Mouse (Mus musculus) large intestine, adult 2 months (tissue): Measurements from ENCODE around the gene Zfp428. TPM values are rescaled to one million over a fixed set of nuclear protein-coding genes. Genes with fewer than 3 reads are reported as not detected.

Experiments
- DNase-seq: peaks from one replicate; pipeline ENCODE4 v3.0.0-alpha.2; 2012; ENCODE audit warnings: low read depth, low spot score
- WGBS: fragments of 180-500 bp; shearing (Covaris S2); methylation state at CpG from one replicate; pipeline ENCODE4 v1.1.7; 2018; 5-methylcytosine and 5-hydroxymethylcytosine counted together
- polyA plus RNA-seq: library from polyadenylated mRNA; depleted of rRNA; stranded (reverse); fragments of >200 nt; gene quantifications from 2 replicates; pipeline ENCODE4 v1.2.3, GENCODE M21; 2012; rRNA removed

Gene Zfp428
- polyA plus RNA-seq, 1 experiment = 7.4 TPM

DNA sequence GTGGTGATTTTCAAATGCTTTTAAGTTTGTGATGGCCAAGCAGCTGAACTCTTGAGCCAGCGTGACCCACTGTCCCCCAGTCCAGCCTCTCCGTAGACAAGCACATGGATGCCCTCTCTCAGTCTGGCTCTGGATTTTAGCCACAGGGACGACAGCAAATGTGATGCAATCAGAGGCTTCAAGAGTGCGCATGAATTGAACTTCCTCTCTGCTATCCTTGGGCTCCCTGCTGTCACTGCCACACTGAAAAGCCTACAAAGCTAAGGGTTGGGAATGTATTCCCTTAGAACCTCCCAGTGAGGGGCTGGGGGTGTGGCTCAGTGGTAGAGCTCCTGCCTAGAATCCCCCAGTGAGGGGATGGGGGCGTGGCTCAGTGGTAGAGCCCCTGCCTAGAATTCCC lies 31.9 kb downstream of the Zfp428 start:
- DNase-seq = no peak
- WGBS = 86% methylated on average over 5 of the region's 5 CpGs

DNA sequence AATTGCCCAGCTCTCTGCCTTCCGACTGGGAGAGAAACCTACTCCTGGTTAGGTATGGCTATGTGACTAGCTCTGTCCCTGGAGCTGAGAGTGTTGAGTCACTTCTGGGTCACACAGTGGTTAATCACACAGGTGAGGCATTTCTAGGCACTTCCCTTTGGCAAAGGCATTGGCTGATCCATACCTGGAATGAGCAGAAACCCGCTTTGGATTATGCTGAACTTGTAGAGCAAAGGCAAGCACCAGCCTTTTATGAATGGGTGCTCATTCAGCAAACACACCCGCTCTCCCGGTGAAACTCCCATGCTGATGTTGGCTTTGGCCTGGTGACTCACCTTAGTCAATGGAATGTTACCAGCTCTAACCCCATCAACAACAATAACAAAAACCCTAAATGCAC lies 32.9 kb downstream of the Zfp428 start:
- DNase-seq = peak; percentile 13
- 40% methylated on average over 4 of the region's 4 CpGs for WGBS

DNA sequence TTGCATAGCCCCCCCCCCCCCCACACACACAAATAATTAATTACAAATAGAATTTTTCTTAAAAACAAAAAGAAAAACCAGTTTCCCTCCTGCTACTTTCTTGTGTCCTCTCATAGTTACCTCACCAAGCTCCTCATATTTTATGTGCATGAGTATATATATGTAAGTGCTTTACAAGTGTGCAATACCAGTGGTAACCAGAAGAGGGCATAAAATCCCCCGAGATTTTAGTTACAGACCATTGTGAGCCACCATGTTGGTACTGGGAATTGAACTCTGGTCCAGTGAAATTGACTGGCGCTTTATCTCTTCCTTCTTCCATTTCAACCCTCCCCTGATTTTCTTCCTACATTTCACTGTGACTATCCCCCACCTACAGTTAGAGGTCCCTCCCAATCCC lies 37.7 kb downstream of the Zfp428 start:
- 84% methylated on average over 2 of the region's 2 CpGs for WGBS
- DNase-seq = no peak

DNA sequence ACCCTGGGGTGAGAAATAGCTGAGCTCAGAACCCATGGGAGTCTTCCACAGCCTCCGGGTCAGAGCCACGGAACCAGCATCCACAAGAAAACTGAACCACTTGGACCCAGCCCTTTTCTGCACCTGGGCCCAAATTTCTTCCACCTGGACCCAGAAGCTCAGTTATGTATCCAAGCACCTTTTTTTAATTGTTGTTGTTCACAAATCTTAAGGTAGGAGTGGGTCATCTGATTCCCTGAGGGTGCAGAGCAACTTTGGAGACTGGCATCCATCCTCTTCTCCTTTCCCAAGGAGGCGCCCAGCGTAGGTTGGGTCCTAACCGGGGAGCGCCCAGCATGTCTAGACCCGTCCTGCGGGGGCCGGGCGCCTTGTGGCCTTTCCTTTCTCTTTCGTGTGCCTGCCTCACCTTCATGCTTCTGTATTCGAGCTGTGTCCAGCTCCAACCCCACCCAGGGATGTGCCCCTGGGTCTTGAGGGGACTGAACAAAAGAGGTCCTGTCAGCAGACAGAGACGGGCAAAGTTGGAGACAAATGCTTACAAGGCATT lies 39.3 kb downstream of the Zfp428 start, which contains the start of the genes Pinlyp and Xrcc1:
Gene Pinlyp, minus strand, starts transcription at position 51 of the 547 bp plus-strand sequence.
Gene Xrcc1, plus strand, starts transcription at position 222 of the 547 bp plus-strand sequence.
- no peak for DNase-seq
- WGBS = 27% methylated on average over 13 of the region's 13 CpGs

DNA sequence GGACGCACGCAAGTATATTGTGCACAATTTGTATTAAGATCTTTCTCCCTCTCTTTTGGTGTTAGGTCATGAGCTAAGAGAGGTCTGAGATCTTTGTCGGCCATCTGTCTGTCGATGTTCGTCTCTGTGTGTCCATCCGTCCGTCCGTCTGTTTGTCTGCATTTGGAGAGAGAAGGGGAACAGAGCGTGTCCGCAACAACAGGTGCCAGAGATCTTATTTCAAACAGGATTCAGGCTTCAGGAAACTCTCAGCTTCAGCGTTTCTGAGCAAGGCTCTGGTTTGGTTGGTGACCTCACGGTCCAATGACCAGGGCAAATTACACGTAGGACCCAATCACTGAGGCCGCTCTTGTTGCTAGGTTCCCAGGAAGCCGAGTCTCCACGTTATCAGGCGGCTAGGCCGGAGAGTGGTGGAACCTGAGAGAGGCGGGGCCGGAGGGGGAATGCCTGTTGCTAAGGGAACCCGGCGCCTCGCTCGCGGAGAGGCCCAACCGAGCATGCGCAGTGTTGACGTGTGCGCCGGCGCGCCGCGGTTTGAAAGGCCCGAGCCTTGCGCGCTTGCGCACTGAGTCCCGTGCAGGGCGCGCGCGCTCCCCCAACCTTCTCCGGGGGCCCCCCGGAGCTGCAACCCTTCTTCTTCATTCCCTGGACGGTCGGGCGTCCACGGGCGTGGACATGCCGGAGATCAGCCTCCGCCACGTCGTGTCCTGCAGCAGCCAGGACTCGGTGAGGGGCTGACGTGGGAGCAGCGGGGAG lies 40.0 kb downstream of the Zfp428 start:
- 1% methylated on average over 57 of the region's 57 CpGs for WGBS
- DNase-seq = peak; percentile 99

DNA sequence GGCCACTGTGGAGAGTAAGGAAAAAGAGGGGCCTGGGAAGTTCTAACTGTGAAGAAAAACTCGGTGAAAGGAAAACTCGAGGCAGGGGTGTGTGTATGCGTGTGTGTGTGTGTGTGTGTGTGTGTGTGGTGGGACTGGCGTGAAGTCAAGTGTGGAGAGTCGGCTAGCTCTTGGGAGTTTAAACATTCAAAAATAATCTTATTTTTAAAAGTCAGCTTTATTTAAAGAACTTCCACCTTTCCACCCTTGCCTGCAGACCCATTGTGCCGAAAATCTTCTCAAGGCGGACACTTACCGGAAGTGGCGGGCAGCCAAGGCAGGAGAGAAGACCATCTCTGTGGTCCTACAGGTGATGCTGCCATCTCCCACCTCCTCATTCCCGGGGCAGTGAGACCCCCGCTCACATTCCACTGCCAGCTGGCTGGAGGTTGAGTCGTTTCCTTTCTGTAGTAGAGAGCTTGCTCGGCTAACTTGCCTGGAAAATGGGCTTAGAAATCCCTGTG lies 40.8 kb downstream of the Zfp428 start:
- WGBS = 18% methylated on average over 13 of the region's 13 CpGs
- no peak for DNase-seq

DNA sequence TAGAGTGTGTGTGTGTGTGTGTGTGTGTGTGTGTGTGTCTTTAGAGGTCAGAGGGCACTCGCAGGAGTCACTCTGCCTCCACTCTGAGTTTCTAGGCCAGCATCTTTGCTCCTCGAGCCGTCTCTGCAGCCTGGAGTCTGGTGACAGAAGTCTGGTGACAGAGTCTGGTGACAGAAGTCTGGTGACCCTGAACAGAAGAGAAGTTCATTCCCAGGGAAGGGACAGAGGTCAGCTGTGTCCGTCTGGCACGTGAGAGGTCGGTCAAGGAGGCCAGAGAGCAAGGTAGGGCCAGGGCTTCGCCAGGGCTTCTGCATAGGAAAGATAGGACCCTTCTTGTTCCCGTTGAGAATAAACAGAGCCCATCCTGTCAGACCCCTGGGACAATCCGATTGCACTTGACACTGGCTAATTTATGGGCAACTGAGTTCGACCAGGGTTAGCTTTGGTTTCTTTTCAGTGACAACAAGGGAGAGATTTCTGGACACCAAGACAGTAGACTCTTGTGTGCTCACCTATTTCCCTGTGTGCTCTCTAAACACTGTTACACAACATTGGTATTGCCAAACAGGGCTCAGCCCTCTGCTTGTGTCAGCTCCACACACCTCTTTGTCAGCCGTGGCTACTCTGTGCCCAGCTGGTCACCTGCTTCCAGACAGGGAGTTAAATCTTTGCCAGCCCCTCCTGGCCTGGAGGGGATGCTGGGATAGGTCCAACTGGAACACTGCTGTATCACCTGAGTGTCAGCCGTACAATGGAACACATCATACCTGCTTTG lies 45.4 kb downstream of the Zfp428 start:
- WGBS = 77% methylated on average over 12 of the region's 12 CpGs
- DNase-seq = no peak

DNA sequence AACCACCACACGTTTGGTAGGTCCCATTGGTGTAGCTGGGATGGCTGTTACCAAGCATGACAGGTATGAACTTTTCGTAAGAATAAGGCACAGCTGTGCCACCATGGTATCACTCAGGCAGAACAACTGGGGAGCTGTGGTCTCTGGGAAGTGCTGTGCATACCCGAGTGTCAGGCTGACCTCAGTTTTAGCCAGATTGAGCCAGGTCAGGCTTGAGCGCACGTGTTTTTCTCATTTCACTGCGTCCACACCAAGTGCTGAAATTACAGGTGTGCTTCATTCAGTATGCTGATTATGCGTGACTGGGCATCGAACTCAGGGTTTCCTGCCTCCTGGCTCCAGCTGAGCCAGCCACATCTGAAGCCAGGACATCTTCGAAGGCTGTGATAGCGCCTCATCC lies 49.0 kb downstream of the Zfp428 start:
- DNase-seq = no peak
- WGBS = 94% methylated on average over 10 of the region's 10 CpGs

DNA sequence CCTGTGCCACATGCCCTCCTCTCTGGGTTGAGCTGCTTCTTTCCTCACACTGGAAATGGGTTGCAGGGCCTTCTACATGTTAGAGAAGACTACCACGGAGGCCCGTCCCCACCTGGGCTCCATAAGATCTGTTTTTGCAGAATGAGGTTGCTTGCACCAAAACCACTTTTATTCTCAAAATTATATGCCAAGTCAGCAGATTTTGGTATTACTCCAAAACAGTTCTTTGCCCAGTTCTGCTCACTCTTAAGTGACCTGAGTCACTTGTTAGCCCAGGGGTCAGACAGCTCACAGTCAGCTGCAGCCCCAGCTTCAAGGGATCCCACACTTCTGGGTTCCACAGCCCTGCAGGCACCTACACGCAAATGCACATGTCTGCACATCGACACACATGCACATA lies 54.6 kb downstream of the Zfp428 start:
- no peak for DNase-seq
- WGBS = 93% methylated on average over 4 of the region's 4 CpGs

DNA sequence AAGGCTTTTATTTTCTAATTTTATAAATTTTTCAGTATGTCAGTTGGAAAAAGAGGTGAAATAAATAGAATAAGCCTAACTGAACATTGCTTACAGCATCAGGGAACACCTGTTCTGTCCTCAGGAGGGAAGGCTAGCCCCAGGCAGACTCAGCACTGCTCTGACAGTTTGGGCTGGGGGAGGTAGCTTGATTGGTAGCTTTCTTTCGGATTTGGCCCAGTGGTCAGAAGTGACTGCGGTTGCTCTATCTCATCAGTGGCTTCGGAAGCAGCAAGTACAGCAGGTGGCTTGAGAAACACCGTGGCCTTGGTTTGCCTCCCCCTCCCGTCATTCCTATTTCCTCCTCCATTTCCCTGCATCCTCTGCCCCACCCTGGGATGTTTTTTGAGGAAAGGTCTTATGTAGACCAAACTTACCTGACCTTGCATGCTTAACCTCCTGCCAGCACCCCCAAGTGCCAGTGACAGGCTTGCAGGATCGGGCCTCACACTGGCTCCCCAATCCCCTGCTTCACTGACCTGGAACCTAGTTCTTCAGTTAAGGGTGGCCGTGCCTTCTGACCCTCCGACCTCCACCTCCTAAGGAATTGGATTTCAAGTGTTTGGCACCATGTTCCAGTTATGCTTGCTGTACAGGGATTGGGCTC lies 56.5 kb downstream of the Zfp428 start:
- 90% methylated on average over 8 of the region's 8 CpGs for WGBS
- DNase-seq = no peak

DNA sequence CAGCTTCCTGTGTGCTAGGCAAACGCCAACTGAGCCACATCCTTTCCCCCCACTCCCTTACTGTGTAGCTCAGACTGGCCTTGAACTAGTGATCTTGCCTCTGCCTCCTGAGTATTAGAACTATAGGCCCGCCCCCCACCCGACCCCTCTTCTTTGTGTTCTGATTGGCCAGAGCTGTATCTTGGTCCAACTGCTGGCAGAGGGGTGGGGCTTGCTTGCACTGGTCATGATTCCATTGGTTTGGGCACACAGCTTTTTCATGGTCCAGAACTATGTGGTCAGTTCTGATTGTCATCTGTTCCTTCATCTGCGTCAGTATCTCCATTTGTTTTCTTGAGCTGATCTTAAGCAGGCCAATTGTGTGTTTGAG lies 57.0 kb downstream of the Zfp428 start:
- DNase-seq = no peak
- 83% methylated on average over 4 of the region's 4 CpGs for WGBS

DNA sequence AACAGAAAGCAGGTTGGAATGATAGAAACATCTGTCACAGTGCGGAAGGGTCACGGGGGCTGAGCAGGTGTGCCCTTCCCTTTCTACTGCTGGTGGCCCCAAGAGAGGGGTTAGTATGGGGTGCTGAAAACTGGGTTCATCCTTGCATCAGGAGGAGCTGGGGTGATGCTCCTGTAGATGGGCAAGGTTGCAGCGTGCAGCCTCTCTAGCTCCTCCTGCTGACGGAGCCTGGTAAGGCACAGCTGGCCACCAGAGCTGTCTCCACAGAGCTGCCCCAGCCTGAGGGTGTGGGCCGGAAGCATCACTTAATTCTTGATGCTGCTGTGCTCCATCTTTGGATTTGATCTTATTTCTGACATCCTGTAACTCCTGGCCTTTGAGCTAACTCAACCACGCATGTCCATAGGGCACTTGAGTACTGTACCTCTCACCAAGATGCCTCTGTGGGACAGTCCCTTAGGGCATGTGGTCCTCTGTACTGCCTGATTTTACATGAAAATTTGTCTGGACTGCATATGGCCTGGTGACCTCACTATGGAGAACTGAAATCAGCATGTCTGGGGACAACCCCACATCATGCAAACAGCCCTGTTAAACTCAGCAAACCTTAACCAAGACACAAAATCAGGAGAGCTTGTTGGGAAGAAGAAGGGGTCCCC lies 57.9 kb downstream of the Zfp428 start:
- WGBS = 57% methylated on average over 6 of the region's 6 CpGs
- no peak for DNase-seq

Other genes with a start within 250 kb of the Zfp428 start
- gene Zfp93, start 236.6 kb upstream of the Zfp428 start, polyA plus RNA-seq = 1.0 and 1.3 TPM in 2 replicates
- gene Zfp61, start 205.8 kb upstream of the Zfp428 start, polyA plus RNA-seq = 3.8 and 4.1 TPM in 2 replicates
- gene Zfp94, start 190.3 kb upstream of the Zfp428 start, polyA plus RNA-seq = 2.1 and 3.1 TPM in 2 replicates
- 0.16 TPM in 1 of 2 replicates, not detected in the other for gene Tescl, start 173.1 kb upstream of the Zfp428 start, polyA plus RNA-seq
- gene Lypd5, start 157.8 kb upstream of the Zfp428 start, polyA plus RNA-seq = 0.04 TPM in 1 of 2 replicates, not detected in the other
- gene Kcnn4, start 136.7 kb upstream of the Zfp428 start, polyA plus RNA-seq = 76.3 and 90.9 TPM in 2 replicates
- 40.0 and 42.2 TPM in 2 replicates for gene Smg9, start 107.4 kb upstream of the Zfp428 start, polyA plus RNA-seq
- 0.84 TPM in 1 of 2 replicates, not detected in the other for gene Irgc1, start 54.7 kb upstream of the Zfp428 start, polyA plus RNA-seq
- gene Plaur, start 44.5 kb upstream of the Zfp428 start, polyA plus RNA-seq = 10.6 and 11.6 TPM in 2 replicates
- 2.0 and 2.7 TPM in 2 replicates for gene Cadm4, start 25.0 kb upstream of the Zfp428 start, polyA plus RNA-seq
- gene AC161166.1, start 5.4 kb downstream of the Zfp428 start, polyA plus RNA-seq = not detected in 2 replicates
- 7.6 and 10.8 TPM in 2 replicates for gene Irgq, start 23.7 kb downstream of the Zfp428 start, polyA plus RNA-seq
- 0.23 TPM in 1 of 2 replicates, not detected in the other for gene Pinlyp, start 39.1 kb downstream of the Zfp428 start, polyA plus RNA-seq
- gene Xrcc1, start 39.3 kb downstream of the Zfp428 start, polyA plus RNA-seq = 27.8 and 36.0 TPM in 2 replicates
- 56.6 and 77.6 TPM in 2 replicates for gene Ethe1, start 80.5 kb downstream of the Zfp428 start, polyA plus RNA-seq
- 0.16 and 0.29 TPM in 2 replicates for gene Zfp575, start 80.6 kb downstream of the Zfp428 start, polyA plus RNA-seq
- gene Phldb3, start 103.8 kb downstream of the Zfp428 start, polyA plus RNA-seq = 4.1 and 4.8 TPM in 2 replicates
- gene Lypd3, start 129.5 kb downstream of the Zfp428 start, polyA plus RNA-seq = 0.14 and 0.25 TPM in 2 replicates
- gene Tex101, start 169.7 kb downstream of the Zfp428 start, polyA plus RNA-seq = not detected in 2 replicates
- not detected in 2 replicates for gene BC049730, start 202.2 kb downstream of the Zfp428 start, polyA plus RNA-seq
- not detected in 2 replicates for gene Gm4763, start 219.9 kb downstream of the Zfp428 start, polyA plus RNA-seq